Mouse (Mus musculus): Measurements from ENCODE around the gene Gal3st2c.
"Not testable (repeated sequence)": the region's sequence is repeated elsewhere in the genome, so short reads cannot be mapped to it uniquely, and the experiment has no call there.

Gene Gal3st2c

DNA sequence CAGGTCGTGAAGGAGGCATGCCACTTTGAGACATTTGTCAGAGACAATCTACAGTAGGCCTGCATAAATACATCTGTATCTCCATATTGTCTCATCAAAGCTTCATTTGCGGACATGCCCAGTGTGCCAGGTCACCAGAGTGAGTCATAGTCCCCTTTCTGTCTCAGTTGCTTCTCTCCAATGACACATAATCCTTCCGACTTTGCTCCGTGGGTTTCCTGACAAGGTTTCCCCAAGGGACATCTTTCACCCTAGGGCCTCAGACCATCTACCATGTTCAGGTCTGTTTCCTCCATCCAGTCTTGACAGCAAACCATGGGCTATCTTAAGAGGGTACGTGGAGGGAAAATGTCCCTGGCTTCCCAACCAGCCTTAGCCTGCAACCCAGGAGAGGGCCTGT is 60.8 kb downstream of the Gal3st2c start:
- DNase-seq, result no peak

DNA sequence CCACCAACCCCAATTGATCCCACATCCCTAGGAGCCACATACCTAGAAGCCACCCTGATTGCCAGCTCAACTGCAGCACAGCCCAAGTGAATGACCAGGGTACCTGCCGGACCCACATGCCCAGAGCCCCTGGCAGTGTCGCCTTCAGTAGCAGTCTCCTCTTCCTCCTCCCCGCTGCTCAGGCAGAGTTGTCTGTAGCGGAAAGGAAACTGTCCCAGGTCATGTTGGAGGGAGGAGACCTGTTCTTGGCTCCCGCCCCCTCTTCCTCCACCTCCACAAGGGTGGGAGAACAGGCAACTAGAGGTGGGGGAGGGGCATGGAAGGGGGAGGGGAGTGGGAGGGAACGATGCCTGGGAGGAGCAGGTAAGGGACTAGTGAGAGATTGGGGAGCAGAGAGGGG is 62.1 kb downstream of the Gal3st2c start, which contains the start of gene Pdcd1:
Gene Pdcd1 (minus strand): TSS at position 181 of the 400 bp plus-strand sequence.
- DNase-seq, result no peak

DNA sequence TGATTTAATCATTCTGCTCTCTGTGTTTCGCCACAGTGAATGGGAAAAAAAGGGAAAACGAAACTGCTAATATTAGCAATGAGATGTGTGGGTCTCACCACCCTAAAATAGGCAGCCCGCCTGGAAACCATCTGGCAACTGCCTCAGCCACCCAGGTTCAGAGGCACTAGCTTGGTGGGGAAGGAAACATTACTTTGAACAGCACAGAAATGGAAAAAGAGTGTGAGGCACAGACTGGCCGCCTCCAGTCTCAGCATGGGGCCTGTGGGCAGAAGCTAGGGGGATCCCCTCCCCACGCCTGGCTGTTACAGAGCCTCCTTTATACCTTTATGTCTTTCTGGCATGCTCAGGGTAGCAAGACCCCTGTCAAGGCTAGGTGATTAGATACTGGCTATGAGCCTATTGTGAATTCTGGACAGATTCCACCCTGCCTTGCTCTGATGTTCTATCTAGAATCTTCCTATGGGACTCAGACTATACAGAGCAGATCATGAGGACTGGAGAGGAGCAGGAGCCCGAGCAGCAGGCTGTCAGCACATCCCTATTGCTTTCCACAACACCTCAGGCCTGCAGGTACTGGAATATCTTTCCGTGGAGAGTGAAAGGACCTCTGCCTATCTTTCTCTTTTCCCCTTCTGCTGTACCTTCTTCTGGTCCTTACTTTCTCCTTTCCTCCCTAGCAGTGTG is 63.4 kb downstream of the Gal3st2c start:
- peak in 1 of 2 experiments; percentile 12 for DNase-seq

DNA sequence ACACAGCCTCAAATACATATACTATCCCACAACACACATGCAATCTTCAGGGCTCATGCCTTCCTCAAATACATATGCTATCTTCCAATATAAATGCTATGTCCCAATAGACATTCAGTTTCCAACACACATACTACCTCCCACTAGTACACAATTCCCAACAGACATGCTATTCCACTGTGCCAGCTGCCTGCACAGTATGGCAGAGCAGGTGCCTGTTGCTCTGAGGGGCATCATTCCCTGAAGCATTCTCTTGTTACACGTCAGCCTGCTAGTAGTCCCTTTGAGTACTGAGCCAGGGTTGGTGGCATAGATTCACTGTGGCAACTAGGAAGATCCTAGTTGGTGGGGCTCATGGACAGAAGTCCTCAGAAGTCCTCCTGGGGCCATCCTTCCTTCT is 64.2 kb downstream of the Gal3st2c start:
- no peak for DNase-seq

DNA sequence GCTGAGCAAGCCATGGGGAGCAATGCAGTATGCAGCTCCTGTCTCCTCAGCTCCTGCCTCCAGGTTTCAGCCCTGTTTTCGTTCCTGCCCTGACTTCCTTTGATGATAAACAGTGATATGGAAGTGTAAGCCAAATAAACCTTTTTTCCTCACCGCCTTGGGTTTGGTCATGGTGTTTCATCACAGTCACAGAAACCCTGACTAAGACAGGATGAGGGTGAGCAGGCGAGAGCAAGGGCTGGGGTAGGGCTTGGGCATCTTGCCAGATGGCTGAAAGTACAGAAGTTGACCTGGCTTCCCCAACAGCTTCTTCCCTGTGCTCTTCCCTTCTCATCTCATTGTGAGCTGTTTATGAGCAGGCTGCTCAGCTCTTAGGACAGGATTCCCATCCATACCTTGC is 65.7 kb downstream of the Gal3st2c start:
- no peak for DNase-seq

DNA sequence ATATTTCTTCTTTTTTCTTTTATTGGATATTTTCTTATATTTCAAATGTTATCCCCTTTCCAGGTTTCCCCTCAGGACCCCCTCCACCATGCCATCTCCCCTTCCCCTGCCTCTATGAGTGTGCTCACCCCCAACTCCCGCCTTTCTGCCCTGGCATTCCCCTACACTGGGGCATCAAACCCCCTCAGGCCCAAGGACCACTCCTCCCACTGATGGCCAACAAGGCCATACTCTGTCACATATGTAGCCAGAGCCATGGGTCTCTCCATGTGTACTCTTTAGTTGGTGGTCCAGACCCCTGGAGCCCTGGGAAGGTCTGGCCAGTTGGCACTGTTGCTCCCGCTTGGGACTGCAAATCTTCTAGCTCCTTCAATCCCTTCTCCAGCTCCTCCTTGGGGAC is 67.1 kb downstream of the Gal3st2c start:
- no peak for DNase-seq

DNA sequence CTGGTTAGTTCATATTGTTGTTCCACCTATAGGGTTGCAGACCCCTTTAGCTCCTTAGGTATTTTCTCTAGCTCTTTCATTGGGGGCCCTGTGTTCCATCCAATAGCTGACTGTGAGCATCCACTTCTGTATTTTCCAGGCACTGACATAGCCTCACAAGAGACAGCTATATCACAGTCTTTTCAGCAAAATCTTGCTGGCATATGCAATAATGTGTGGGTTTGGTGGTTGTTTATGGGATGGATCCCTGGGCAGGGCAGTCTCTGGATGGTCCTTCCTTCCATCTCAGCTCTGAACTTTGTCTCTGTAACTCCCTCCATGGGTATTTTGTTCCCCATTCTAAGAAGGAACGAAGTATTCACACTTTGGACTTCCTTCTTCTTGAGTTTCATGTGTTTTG is 68.0 kb downstream of the Gal3st2c start:
- not testable (repeated sequence) for DNase-seq

Data from cerebellum, postnatal 36 days (tissue).